Mouse (Mus musculus) bone marrow macrophage, adult 2 months (primary cell): ENCODE data around the gene Spag6.

Source experiments
- CTCF ChIP-seq: IDR thresholded peaks from 2 replicates; pipeline ENCODE4 v1.5.1; 2012; ENCODE audit warnings: low read depth, mild to moderate bottlenecking, low read length, moderate library complexity
- POLR2A ChIP-seq: IDR thresholded peaks from 2 replicates; pipeline ENCODE4 v1.6.1; 2012; ENCODE audit warnings: mild to moderate bottlenecking, low read depth, low read length, borderline replicate concordance

DNA sequence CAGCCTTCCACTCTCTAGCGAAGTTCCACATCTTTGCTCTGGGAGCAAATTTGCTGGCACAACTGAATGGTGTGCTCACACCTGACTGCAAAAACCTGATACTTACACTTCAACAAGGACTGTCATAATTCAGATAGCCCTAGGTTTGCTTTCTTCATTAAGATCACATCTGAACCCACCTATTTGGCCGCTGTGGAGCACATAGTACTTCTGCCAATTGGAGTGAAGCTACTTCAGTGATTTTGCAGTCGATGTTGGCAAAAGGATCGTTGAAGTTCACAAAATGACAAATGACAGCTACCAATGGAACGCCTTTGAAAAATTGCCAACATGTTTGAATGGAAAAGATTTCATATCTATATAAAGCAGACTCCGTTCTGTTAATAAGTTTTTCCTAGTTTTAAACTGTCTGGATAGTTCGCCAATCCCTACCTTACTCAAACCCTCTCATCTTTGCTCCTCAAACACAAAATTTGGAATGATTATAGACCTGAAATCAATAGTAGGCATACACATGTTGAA is 1.9 kb downstream of the Spag6 start:
- TF ChIP-seq POLR2A (no peak), CTCF (no peak)
